Mouse (Mus musculus): Measurements from ENCODE around the gene Ywhag.

The Ywhag gene

DNA sequence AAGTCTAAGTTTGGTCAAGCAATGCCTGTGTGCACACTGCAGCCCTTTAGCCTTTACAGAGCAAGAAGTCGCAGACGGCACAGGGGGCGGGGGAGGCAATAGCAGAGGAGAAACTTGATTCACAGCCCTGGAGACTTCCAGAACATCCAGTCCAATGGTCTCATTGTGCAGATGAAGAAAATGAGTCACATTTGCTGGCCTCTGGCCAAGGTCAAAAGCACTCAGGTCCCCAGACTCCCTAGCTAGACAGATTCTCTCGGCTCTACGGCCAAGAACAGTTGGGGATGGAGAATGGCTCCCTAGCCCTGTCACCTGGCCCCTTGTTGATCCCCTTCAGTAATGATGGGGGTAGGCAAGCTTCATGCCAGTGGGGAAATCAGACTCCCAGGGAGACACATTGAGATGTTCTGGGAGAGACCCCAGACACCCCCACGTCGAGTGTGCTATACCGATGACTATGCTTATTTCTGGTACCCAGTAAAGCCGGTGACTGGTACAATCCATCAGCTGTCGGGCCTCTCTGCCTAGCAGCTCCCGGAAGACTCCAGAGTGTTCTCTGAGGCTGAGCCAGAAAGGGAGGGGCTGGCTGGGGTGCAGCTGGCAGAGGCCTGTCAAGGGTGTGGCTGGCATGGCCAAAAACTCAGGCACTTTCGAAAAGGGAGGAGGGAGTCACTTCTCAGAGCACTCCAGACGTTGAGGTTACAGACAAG, 54.8 kb downstream of the Ywhag start:
- DNase-seq: peak; percentile 56

DNA sequence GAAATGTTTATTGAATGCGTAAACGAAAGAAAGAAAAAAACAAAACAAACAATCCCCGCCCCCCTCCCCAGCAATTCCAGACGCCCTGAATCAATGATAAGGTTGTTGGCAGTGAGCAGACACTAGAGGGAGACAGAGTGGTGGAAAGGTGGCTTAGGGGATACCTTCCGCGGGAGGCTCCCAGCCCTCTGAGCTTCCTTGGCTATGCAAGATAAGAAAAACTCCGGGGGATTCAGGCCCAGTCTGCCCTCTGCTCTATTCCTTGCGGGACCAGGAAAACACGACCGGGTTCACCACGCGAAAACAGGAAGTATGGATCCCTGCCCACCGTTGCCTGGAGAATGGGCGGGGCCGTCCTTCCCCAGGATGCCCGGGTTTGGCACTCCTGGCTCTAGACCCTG, 56.6 kb downstream of the Ywhag start:
- no peak for DNase-seq

DNA sequence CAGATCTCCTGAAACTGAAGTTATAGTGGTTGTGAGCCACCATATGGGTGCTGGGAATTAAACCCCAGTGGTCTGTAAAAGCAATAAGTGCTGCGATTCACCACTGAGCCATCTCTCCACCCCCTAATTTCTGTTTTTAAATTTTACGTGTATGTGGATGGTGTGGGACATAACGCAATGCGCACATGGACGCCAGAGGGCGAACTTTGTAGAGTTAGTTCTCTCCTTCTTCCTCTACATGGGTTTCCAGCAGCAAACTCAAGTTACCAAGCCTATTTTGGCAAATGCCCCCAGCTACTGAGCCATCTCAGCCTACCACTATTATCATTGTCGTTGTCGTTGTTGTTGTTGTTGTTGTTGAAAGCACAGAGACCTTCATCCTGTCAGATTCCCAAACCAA, 57.2 kb downstream of the Ywhag start:
- no peak for DNase-seq

DNA sequence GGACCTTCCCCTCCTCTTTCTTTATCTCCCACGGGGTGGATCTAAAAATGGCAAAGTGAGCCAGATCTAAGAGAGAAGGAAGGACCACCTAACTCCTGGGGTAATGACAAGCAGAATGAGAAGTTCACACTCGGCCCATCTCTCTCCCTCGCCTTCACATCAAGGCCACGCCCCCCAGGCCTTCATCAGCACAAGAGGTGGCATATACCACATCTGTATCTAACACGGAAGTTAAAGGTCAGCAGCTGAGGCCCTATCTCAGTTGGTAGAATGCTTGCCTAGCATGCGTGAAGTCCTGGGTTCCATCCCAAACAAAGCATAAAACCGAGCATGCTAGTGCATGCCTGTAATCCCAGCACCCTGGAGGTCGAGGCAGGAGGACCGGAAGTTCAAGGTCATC, 60.7 kb downstream of the Ywhag start:
- DNase-seq: no peak

DNA sequence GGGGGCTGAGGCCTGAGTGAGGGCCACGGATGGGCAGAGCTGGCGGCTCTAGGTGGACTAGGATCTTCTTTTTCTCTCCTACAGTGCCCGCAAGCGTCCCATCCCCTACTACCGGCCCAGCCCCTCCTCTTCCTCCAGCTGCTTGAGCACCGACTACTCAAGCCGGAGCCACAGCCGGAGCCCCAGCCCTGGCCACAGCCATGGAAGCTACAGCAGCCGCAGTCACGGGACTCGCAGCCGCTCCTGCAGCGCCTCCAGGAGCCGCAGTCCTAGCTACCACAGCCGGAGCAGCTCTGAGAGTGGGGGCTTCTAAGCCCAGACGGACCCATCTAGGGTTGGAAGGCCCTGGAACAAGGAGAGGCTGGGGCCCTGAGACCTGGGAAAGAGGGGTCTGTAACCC, 61.4 kb downstream of the Ywhag start:
- no peak for DNase-seq

DNA sequence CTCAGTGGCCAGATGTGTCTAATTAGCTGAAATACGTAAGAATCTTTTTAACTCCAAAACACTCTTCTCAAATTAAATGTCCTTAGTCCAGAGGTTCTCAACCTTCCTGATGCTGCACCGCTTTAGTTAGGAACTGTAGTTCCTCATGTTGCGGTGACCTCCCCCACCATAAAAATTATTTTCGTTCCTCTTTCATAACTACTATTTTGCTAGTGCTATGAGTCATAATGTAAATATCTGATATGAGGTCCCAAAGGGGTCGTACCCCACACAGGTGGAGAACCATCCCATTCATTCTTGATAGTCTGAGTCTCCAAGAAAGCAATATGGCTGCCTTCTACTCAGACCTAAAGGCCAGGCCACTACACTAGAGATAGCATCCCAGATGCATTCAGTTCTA, 63.9 kb downstream of the Ywhag start:
- DNase-seq: no peak

DNA sequence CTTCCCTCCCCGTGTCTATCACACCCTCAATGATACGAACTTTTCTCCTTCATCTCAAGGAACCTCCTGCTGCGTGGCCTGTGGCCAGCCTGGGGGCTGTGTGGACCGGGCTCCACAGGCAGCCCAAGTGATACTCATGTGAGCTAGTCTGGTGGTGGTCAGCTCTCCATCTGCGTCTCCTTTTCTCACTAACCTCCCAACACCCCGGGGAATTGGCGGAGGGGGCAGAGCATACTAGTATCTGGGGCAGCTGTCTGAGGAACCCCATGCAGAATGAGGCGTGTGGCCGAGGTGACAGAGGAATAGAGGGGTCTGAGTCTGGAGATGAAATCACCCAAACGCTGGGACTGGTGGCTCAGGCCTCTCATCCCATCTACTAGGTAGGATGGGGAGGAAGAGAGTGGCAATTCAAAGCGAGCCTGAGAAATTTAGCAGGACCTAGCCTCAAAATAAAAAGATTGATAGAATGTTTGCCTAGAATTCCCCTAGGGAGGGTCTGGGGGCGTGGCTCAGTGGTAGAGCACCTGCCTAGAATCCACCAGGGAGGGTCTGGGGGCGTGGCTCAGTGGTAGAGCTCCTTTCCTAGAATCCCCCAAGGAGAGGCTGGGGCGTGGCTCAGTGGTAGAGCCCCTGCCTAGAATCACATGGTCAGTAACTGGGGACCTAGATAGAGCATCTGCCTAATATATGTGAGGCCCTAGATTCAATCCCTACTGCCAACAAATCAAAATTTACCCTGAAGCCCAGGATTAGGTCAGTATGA, 64.6 kb downstream of the Ywhag start:
- DNase-seq: no peak

DNA sequence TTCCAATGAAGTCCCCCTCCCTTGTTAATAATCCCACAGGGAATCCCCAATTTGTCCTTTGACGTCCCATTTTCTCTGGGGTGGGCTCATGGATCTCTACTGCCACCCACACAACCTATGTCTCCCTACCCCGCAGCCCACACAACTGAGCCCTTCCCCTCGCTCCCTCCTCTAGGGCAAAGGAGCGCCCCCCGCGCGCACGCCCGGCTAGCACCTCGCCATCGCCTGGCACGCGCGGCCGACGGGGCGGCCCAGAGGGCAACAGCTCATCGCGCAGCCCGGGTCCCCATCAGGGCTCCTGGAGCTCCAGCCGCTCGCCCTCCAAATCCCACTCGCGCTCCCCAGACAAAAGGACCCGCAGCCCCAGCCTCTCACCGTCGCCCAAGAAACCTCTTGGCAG, 65.8 kb downstream of the Ywhag start:
- DNase-seq: no peak

DNA sequence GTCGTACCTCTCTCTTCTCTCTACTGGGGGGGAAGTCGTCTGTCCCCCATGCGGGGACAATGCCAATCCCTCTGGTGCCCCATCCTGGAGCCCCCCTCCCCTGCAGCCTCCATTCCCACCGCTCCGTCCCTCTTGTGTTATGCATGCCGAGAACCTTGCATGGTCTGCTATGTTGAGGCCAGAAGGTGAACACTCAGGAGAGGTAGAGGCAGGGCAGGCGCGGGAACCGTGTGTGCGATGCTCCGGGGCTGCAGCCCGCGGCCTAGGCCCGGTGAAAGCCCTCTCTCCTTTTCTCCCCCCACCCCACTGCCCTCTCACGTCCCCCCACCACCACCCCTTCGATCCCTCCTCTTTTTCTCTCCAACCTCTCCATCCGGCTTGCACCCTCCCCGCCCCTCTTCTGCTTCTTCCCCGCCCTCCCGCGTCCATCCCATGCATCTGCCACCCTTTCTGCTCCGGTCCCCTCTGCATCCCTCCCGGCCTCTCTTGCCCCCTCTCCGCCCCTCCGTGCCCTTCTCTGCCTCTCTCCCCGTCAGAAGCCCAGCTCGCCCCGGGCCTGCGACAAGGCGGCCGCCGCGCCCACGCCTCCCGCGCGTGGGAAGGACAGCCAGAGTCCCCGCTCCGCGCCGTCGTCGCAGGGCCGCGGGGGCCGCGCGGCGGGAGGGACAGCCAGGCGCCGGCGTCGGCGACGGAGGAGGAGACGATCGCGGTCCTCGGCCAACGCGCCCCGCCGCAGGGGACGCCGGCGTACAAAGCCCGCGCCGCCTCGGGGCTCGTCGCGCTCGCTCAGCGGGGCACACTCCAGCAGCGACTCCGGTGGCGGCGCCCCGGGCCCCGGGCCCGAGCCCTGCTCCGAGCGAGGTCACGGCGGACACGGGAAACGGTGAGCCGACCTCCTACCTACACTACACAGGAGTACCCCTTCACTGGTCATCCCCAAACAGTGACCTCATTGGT, 66.5 kb downstream of the Ywhag start:
- DNase-seq: peak; percentile 41

DNA sequence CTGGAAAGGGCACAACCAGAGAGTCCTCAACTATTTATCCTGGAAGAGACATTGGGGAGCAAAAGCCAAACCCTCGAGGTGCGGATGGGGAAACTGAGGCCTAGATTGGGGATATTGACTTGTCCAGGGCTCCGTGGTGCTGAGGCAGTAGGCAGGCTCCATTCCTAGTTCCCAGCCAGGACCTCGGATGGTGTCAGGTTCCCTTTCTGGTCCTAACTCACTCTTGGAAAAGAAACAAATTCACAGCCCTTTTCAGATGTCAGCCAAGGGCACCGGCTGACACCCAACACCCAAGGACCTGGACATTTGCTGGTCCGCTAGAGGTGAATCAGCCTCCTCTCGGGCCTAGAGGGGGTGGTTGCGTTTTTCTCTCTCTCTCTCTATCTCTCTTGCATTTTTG, 67.8 kb downstream of the Ywhag start:
- DNase-seq: no peak
